Mouse (Mus musculus) heart, embryonic 15.5 days (tissue): ENCODE data around the gene Ascl5. TPM values are rescaled to one million over a fixed set of nuclear protein-coding genes. Genes with fewer than 3 reads are reported as not detected.

Source experiments
- ATAC-seq: fragments of 200-750 bp; cut with Nextera tagmentation; replicated peaks from 2 replicates; pipeline ENCODE4 v1.8.0; 2017; ENCODE audit warnings: low read depth, moderate TSS enrichment; ENCODE audit not compliant: insufficient number of reproducible peaks, insufficient read depth, low FRiP score
- H3K27ac ChIP-seq: fragments of 300-500 bp; sonication (generic); 2 replicates; pipeline ENCODE4 v1.5.1; 2015; ENCODE audit warnings: mild to moderate bottlenecking, inconsistent platforms
- H3K27me3 ChIP-seq: fragments of 300-500 bp; sonication (generic); 2 replicates; pipeline ENCODE4 v1.6.1; 2015; ENCODE audit warnings: inconsistent platforms
- H3K36me3 ChIP-seq: fragments of 300-500 bp; sonication (generic); 2 replicates; pipeline ENCODE4 v1.6.1; 2015; ENCODE audit warnings: mild to moderate bottlenecking, inconsistent platforms
- H3K4me1 ChIP-seq: fragments of 300-500 bp; sonication (generic); replicated peaks from 2 replicates; pipeline ENCODE4 v1.6.1; 2015; ENCODE audit warnings: inconsistent platforms
- H3K4me2 ChIP-seq: fragments of 300-500 bp; sonication (generic); 2 replicates; pipeline ENCODE4 v1.6.1; 2015; ENCODE audit warnings: inconsistent platforms, mild to moderate bottlenecking, moderate library complexity
- H3K4me3 ChIP-seq: fragments of 300-500 bp; sonication (generic); 2 replicates; pipeline ENCODE4 v1.5.1; 2015; ENCODE audit warnings: mild to moderate bottlenecking, inconsistent platforms
- H3K9ac ChIP-seq: fragments of 300-500 bp; sonication (generic); 2 replicates; pipeline ENCODE4 v1.6.1; 2015; ENCODE audit warnings: mild to moderate bottlenecking, inconsistent platforms
- H3K9me3 ChIP-seq: fragments of 300-500 bp; sonication (generic); replicated peaks from 2 replicates; pipeline ENCODE4 v1.6.1; 2016; ENCODE audit warnings: inconsistent platforms
- WGBS: fragments of 180-500 bp; shearing (Covaris S2); methylation state at CpG from one replicate; pipeline ENCODE4 v1.1.7; 2015; ENCODE audit warnings: mixed read lengths; 5-methylcytosine and 5-hydroxymethylcytosine counted together
- polyA plus RNA-seq: library from polyadenylated mRNA; unstranded; fragments of >200 nt; fragmentation: Nextera tagmentation; extraction: Ambion mirVana; gene quantifications from 2 replicates; pipeline ENCODE4 v1.2.1, GENCODE M21; 2015

Ascl5 gene
- polyA plus RNA-seq, 1 experiment from 2014 or later = not detected

DNA sequence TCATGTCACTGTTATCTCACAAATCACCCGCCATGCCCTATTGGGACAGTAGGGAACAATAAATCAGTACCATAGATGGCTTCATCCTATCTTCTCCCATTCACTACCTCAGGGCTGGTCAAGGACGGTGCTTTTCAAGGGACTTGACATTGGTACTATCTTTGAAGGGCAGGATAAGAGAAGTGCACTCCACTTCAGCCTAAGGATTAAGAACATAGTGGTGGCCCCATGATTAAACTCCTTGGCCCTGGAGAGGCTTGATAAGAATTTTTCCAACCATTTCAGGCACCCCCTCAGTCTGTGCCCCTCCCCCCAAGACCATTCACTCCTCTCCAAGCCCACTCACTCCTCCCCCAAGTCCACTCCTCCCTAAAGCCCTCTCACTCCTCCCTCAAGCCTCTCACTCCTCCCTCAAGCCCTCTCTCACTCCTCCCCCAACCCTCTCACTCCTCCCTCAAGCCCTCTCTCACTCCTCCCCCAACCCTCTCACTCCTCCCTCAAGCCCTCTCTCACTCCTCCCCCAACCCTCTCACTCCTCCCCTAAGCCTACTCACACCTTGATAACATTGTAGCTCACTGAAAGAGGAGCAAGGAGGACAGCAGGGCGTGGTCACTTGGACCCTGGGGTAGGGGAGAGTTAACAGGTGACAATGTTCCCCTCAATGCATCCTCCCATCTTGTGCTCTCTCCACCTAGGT, 35.5 kb downstream of the Ascl5 start:
- no peak for ATAC-seq
- Histone ChIP-seq H3K4me1 (peaks cover 13% of the 10 kb centered on the region), H3K27ac (no peak overlapping the region), H3K9me3 (no peaks in the 10 kb centered on the region), H3K4me2 (no peak overlapping the region), H3K4me3 (no peak overlapping the region), H3K27me3 (peaks cover 26% of the 10 kb centered on the region), H3K36me3 (no peaks in the 10 kb centered on the region), H3K9ac (no peak overlapping the region)
- WGBS = 52% methylated on average over 3 of the region's 3 CpGs

DNA sequence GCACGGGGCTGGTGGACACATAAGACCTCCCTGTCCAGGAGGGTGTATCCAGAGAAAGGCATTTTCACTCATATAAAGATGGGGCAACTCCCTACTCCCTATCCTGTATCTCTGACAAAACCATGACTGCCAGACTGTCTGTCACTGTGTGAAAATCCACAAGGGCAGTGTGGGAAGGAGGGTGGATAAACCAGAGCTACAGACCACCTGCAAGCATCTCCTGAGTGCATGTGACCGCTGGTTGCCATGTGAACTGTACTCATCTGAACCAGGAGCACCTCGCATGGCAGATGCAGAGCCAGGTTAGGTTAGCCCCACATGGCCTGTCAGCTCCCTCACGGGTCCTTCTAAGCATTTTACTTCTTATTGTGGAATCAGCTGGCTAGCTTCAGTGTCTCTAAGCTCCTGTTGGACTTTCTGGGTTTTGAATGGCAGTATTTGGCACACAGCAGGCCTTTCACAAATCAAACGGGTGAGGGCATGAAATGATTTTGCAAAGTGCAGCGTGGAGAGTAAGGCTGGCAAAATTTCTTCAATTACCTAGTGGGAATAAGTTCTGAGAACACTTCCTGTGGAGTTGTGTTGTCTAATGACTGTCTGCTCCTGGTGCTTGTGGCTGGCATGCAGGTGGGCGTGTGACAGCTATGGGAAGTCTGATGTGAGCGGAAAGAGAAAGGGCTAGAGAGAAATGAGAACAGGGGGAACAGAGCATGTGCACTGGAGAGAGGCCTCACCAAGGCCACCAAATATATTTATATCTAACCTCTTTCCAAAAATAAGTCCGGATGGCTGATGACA, 39.0 kb downstream of the Ascl5 start:
- ATAC-seq = no peak
- H3K4me1 ChIP-seq = peaks cover 13% of the 10 kb centered on the region
- no peaks in the 10 kb centered on the region for H3K9me3 ChIP-seq
- H3K36me3 ChIP-seq = no peaks in the 10 kb centered on the region
- H3K4me2 ChIP-seq = no peak overlapping the region
- H3K27ac ChIP-seq = no peak overlapping the region
- H3K4me3 ChIP-seq = no peak overlapping the region
- H3K9ac ChIP-seq = no peak overlapping the region
- H3K27me3 ChIP-seq = peaks cover 25% of the 10 kb centered on the region
- 70% methylated on average over 9 of the region's 9 CpGs for WGBS

DNA sequence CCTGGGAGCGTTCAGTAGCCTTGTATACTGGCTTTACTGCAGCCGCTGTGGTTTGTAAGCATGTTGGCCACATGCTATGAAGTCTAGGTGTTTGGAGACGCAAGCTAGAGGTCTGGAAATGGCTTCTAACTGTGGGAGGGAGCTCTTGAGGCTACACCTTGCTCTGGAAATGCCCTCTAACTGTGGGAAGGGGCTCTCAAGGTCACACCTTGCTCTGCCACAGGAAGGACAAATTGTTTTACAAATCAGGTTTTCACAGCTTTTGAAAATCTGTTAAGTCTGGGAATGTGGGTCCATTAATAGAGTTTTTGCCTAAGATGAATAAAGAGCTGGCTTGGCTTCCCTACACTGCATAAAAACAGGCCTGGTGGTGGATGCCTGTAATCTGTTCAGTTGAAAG, 43.1 kb downstream of the Ascl5 start:
- Histone ChIP-seq H3K4me3 (no peak overlapping the region), H3K36me3 (no peaks in the 10 kb centered on the region), H3K27ac (no peak overlapping the region), H3K9ac (no peak overlapping the region), H3K9me3 (no peaks in the 10 kb centered on the region), H3K4me1 (peaks cover 8% of the 10 kb centered on the region), H3K27me3 (peaks cover 7% of the 10 kb centered on the region; the same call in 1 of the 2 replicates), H3K4me2 (no peak overlapping the region)
- WGBS = 66% methylated on average over 3 of the region's 3 CpGs
- ATAC-seq = no peak

DNA sequence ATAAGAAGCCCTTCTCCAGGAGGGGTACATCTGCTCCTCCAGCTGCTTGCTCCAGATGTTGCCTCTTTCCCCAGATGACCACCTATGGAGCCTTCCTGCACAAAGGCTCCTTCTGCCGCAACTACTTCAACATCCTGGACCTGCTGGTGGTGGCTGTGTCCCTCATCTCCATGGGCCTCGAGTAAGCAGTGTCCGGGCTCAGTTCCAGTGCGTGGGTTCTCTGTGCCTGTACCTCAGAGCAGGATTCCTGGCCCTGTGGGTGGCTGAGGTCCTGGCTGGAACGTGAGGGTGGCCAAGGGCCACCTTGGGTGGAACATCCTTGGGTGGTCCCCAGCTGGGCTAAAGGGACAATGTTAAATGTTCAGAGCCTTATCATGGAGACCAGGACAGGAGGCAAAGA, 44.2 kb downstream of the Ascl5 start:
- no peaks in the 10 kb centered on the region for H3K9me3 ChIP-seq
- peaks cover 5% of the 10 kb centered on the region; the same call in 1 of the 2 replicates for H3K27me3 ChIP-seq
- peaks cover 4% of the 10 kb centered on the region; the same call in 1 of the 2 replicates for H3K4me1 ChIP-seq
- H3K36me3 ChIP-seq = no peaks in the 10 kb centered on the region
- H3K9ac ChIP-seq = no peak overlapping the region
- no peak overlapping the region for H3K4me2 ChIP-seq
- 68% methylated on average over 5 of the region's 5 CpGs for WGBS
- ATAC-seq = no peak
- H3K27ac ChIP-seq = no peak overlapping the region
- no peak overlapping the region for H3K4me3 ChIP-seq

Other genes starting within 250 kb of the Ascl5 start
- gene Lad1, start 232.2 kb upstream of the Ascl5 start, polyA plus RNA-seq = 3.2 and 5.8 TPM in 2 replicates
- gene Tnnt2, start 214.4 kb upstream of the Ascl5 start, polyA plus RNA-seq = 7,410 and 9,283 TPM in 2 replicates
- gene Pkp1, start 131.6 kb upstream of the Ascl5 start, polyA plus RNA-seq = 0.31 and 1.4 TPM in 2 replicates
- not detected in 2 replicates for gene Igfn1, start 44.5 kb upstream of the Ascl5 start, polyA plus RNA-seq
- gene Tmem9, start 42.7 kb upstream of the Ascl5 start, polyA plus RNA-seq = 91.1 and 107 TPM in 2 replicates
- gene Cacna1s, start 1.9 kb downstream of the Ascl5 start, polyA plus RNA-seq = 0.29 and 0.56 TPM in 2 replicates
- 0.87 and 2.3 TPM in 2 replicates for gene Kif21b, start 80.6 kb downstream of the Ascl5 start, polyA plus RNA-seq
- not detected in 2 replicates for gene Mroh3, start 162.0 kb downstream of the Ascl5 start, polyA plus RNA-seq
- gene Inava, start 183.5 kb downstream of the Ascl5 start, polyA plus RNA-seq = 0.45 and 3.8 TPM in 2 replicates
- 0.15 and 0.34 TPM in 2 replicates for gene Gpr25, start 210.1 kb downstream of the Ascl5 start, polyA plus RNA-seq